Mouse (Mus musculus): ENCODE data around the gene Patz1. TPM values are rescaled to one million over a fixed set of nuclear protein-coding genes. Genes with fewer than 3 reads are reported as not detected.

The Patz1 gene
- total and polyA plus RNA-seq, 3 experiments: 29.5 to 37.4 (median 31.5) TPM

DNA sequence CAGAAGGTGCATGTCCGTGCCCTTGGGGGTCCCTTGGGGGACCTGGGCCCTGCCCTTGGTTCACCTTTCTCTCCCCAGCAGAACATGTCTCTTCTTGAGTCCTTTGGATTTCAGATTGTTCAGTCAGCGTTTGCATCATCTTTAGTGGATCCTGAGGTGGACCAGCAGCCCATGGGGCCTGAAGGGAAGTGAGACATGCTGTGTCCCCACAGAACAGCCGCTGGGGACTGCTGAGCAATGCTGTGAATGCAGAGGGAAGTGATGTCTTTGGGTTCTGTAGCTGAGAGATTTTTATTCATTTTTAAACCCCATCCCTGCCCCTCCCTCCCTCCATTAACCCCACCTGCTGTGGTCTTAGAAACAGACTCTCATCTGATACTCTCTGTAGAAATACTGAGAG is 19.2 kb downstream of the Patz1 start:
- H3K27ac ChIP-seq (ENCODE audit: insufficient read depth, low read depth): peak overlapping the region; percentile 65
- dilution Hi-C loops (cut with MboI; ENCODE audit: extremely low pct_ligation_motif_present, extremely low pct_unique_long_range_greater_than_20kb, low sequenced_read_pairs): no loop called here
- H3K36me3 ChIP-seq (replicated peaks in 1 of 2; ENCODE audit: control insufficient read depth in 1 of 2, insufficient read depth in 1 of 2, low read length in 1 of 2): peaks cover 52 to 95% of the 10 kb centered on the region in 2 experiments

DNA sequence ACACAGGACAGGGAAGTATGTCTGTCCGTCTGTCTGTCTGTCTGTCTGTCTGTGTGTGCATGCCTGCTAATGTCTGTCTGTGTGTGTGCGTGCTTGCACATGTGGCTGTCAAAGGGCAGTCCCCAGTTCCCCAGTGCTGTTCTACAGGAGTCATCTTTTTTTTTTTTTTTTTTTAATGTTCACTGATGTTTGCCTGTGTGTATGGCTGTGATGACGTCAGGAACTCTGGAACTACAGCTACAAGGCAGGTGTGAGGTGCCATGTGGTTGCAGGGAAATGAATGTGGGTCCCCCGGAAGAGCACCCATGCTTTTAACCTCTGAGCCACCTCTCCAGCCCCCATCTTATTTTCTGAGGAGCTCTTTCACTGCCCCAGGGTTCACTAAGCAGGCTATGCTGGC is 21.2 kb downstream of the Patz1 start:
- TF ChIP-seq MXI1 (IDR thresholded peaks at IDR 0.05; ENCODE audit: low read depth, low read length): no peak
- no peak for TF ChIP-seq TBP (conservative IDR thresholded peaks at IDR 0.05; ENCODE audit: low read depth, low read length)
- TF ChIP-seq USF1 (IDR thresholded peaks at IDR 0.05; ENCODE audit: low read depth, low read length): no peak
- no peak for TF ChIP-seq JUND (conservative IDR thresholded peaks at IDR 0.05; ENCODE audit: low read depth, low read length)
- TF ChIP-seq BHLHE40 (IDR thresholded peaks at IDR 0.05; ENCODE audit: low read depth, low read length): no peak
- no peak for TF ChIP-seq RAD21 (IDR thresholded peaks at IDR 0.05; ENCODE audit: low read depth, low read length)
- TF ChIP-seq CTCF (conservative IDR thresholded peaks at IDR 0.05 in 1 of 2, IDR thresholded peaks at IDR 0.05 in 1 of 2; ENCODE audit: low read depth in 2 of 2, low read length in 2 of 2): no peak
- no peak for TF ChIP-seq SMC3 (IDR thresholded peaks at IDR 0.05; ENCODE audit: low read depth, low read length)
- no peak for TF ChIP-seq GABPA (IDR thresholded peaks at IDR 0.05; ENCODE audit: insufficient replicate concordance, low read depth, low read length)
- TF ChIP-seq ZKSCAN1 (IDR thresholded peaks at IDR 0.05; ENCODE audit: borderline replicate concordance, low read depth, low read length): no peak
- no peak for TF ChIP-seq NELFE (IDR thresholded peaks at IDR 0.05; ENCODE audit: low read depth, low read length)
- TF ChIP-seq SIN3A (IDR thresholded peaks at IDR 0.05; ENCODE audit: low read length): no peak
- TF ChIP-seq KAT2A (IDR thresholded peaks at IDR 0.05; ENCODE audit: insufficient replicate concordance, low read length): no peak
- no peak for TF ChIP-seq ZMIZ1 (IDR thresholded peaks at IDR 0.05; ENCODE audit: low read depth, low read length)
- TF ChIP-seq ETS1 (conservative IDR thresholded peaks at IDR 0.05; ENCODE audit: low read depth, low read length): no peak
- Histone ChIP-seq H3K4me1 (ENCODE audit: control insufficient read depth in 1 of 2, insufficient read depth in 2 of 2) (peaks cover 8 to 65% of the 10 kb centered on the region in 2 experiments; a peak in 3 of 4 replicates), H3K27me3 (replicated peaks) (no peaks in the 10 kb centered on the region), H3K4me3 (replicated peaks in 1 of 3; ENCODE audit: low read depth in 2 of 3, low read length in 2 of 3, poor library complexity in 1 of 3) (no peak overlapping the region), H3K27ac (ENCODE audit: insufficient read depth, low read depth) (no peak overlapping the region), H3K36me3 (replicated peaks in 1 of 2; ENCODE audit: control insufficient read depth in 1 of 2, insufficient read depth in 1 of 2, low read length in 1 of 2) (peaks cover 47 to 87% of the 10 kb centered on the region in 2 experiments), H3K79me2 (replicated peaks; ENCODE audit: control insufficient read depth, extremely low read depth, insufficient read depth, poor library complexity, severe bottlenecking) (no peaks in the 10 kb centered on the region), H3K9me3 (replicated peaks; ENCODE audit: low read length) (no peaks in the 10 kb centered on the region), H3K4me2 (ENCODE audit: insufficient read depth, low read depth, poor library complexity, severe bottlenecking) (no peak overlapping the region), H3K9ac (ENCODE audit: insufficient read depth, low read depth) (no peak overlapping the region)
- in situ Hi-C loops (cut with MboI; ENCODE audit: low pct_ligation_motif_present, low pct_unique_long_range_greater_than_20kb, low sequenced_read_pairs) (no loop called here), dilution Hi-C loops (cut with MboI; ENCODE audit: extremely low pct_ligation_motif_present, extremely low pct_unique_long_range_greater_than_20kb, low sequenced_read_pairs) (no loop called here)
- DNase-seq (ENCODE audit: extremely low read depth): no peak

More for the DNA sequence above, 19.2 kb downstream of the Patz1 start:
- no peak overlapping the region for H3K9ac ChIP-seq (ENCODE audit: insufficient read depth, low read depth)
- H3K4me3 ChIP-seq (replicated peaks in 1 of 3; ENCODE audit: low read depth in 2 of 3, low read length in 2 of 3, poor library complexity in 1 of 3): no peak overlapping the region
- DNase-seq (ENCODE audit: extremely low read depth): peak; percentile 83
- H3K9me3 ChIP-seq (replicated peaks; ENCODE audit: low read length): no peaks in the 10 kb centered on the region
- H3K4me2 ChIP-seq (ENCODE audit: insufficient read depth, low read depth, poor library complexity, severe bottlenecking): no peak overlapping the region
- in situ Hi-C loops (cut with MboI; ENCODE audit: low pct_ligation_motif_present, low pct_unique_long_range_greater_than_20kb, low sequenced_read_pairs): no loop called here
- TF ChIP-seq SIN3A (IDR thresholded peaks at IDR 0.05; ENCODE audit: low read length) (no peak), HCFC1 (IDR thresholded peaks at IDR 0.05; ENCODE audit: low read depth, low read length) (no peak), MAZ (IDR thresholded peaks at IDR 0.05; ENCODE audit: low read depth, low read length) (no peak), KAT2A (IDR thresholded peaks at IDR 0.05; ENCODE audit: insufficient replicate concordance, low read length) (no peak), EP300 (IDR thresholded peaks at IDR 0.05; ENCODE audit: low read length) (0 out of 2 replicates have a peak, but pooled peaks have one; percentile 35), CHD2 (IDR thresholded peaks at IDR 0.05; ENCODE audit: low read length) (no peak), RAD21 (IDR thresholded peaks at IDR 0.05; ENCODE audit: low read depth, low read length) (no peak), CTCF (conservative IDR thresholded peaks at IDR 0.05 in 1 of 2, IDR thresholded peaks at IDR 0.05 in 1 of 2; ENCODE audit: low read depth in 2 of 2, low read length in 2 of 2) (no peak), JUND (conservative IDR thresholded peaks at IDR 0.05; ENCODE audit: low read depth, low read length) (no peak), USF2 (conservative IDR thresholded peaks at IDR 0.05; ENCODE audit: low read depth, low read length) (no peak), NRF1 (IDR thresholded peaks at IDR 0.05; ENCODE audit: low read depth, low read length) (no peak), JUN (IDR thresholded peaks at IDR 0.05; ENCODE audit: insufficient read depth, low read depth, low read length) (no peak), ZNF384 (IDR thresholded peaks at IDR 0.05; ENCODE audit: low read depth, low read length) (no peak), ELF1 (IDR thresholded peaks at IDR 0.05; ENCODE audit: low read depth, low read length) (no peak), ETS1 (conservative IDR thresholded peaks at IDR 0.05; ENCODE audit: low read depth, low read length) (peak; percentile 14; the same call in 1 of the 2 replicates), CHD1 (IDR thresholded peaks at IDR 0.05; ENCODE audit: low read depth, low read length) (no peak), IRF4 (IDR thresholded peaks at IDR 0.05; ENCODE audit: low read depth, low read length) (peak; percentile 59; the same call in 1 of the 2 replicates), E2F4 (IDR thresholded peaks at IDR 0.05; ENCODE audit: insufficient replicate concordance, low read depth, low read length) (no peak), MAFK (IDR thresholded peaks at IDR 0.05; ENCODE audit: insufficient replicate concordance, low read length) (no peak), UBTF (IDR thresholded peaks at IDR 0.05; ENCODE audit: low read depth, low read length) (no peak)
- no peaks in the 10 kb centered on the region for H3K79me2 ChIP-seq (replicated peaks; ENCODE audit: control insufficient read depth, extremely low read depth, insufficient read depth, poor library complexity, severe bottlenecking)
- peaks cover 8 to 54% of the 10 kb centered on the region in 2 experiments; a peak in 3 of 4 replicates for H3K4me1 ChIP-seq (ENCODE audit: control insufficient read depth in 1 of 2, insufficient read depth in 2 of 2)
- H3K27me3 ChIP-seq (replicated peaks): no peaks in the 10 kb centered on the region

All from CH12.LX (cell line).